8 mouse cellular contexts compared by ENCODE assay signal in the genomic region with DNA sequence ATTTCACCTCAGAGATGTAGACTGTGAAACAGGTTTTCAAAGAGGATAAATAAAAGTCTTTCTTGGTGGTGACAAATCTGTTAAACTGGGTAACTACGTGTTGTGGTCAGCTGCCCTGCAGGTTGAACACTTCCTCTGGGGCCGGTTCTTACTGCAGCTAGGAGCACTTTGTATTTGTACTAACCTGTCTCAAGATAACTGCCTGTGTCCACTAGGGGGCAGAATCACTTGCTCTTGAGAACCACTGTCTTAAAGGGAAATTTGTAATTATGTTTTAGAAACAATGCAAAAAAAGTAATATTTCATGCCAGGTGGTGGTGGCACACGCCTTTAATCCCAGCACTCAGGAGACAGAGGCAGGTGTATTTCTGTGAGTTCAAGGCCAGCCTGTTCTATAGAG. TPM values are rescaled to one million over a fixed set of nuclear protein-coding genes. Genes with fewer than 3 reads are reported as not detected.
DNase-seq lines count a peak whose midpoint lies in the region; ATAC-seq and TF ChIP-seq lines count a peak whose summit lies in the region.

No protein-coding gene starts in this region.

- H3K9ac ChIP-seq in forebrain, embryonic 12.5 days: no peak overlapping the region
- H3K9ac ChIP-seq in hindbrain, postnatal 0 days (replicated peaks; ENCODE audit: low read length): no peak overlapping the region
- H3K9ac ChIP-seq in lung, postnatal 0 days (replicated peaks; ENCODE audit: low read depth): no peak overlapping the region

- H3K27me3 ChIP-seq in forebrain, embryonic 10.5 days (ENCODE audit: poor library complexity, severe bottlenecking): no peaks in the 10 kb centered on the region
- no peaks in the 10 kb centered on the region for H3K27me3 ChIP-seq in forebrain, embryonic 12.5 days
- H3K27me3 ChIP-seq in hindbrain, postnatal 0 days (ENCODE audit: insufficient read depth, low read length): no peaks in the 10 kb centered on the region
- H3K27me3 ChIP-seq in lung, postnatal 0 days (replicated peaks; ENCODE audit: insufficient read depth, low read length): no peaks in the 10 kb centered on the region

- H3K27ac ChIP-seq in forebrain, embryonic 10.5 days: no peak overlapping the region
- H3K27ac ChIP-seq in forebrain, embryonic 12.5 days: no peak overlapping the region
- H3K27ac ChIP-seq in hindbrain, postnatal 0 days: no peak overlapping the region
- H3K27ac ChIP-seq in lung, postnatal 0 days (ENCODE audit: low read length): no peak overlapping the region

- H3K4me2 ChIP-seq in forebrain, embryonic 12.5 days: no peak overlapping the region
- H3K4me2 ChIP-seq in hindbrain, postnatal 0 days (ENCODE audit: low read depth, low read length): no peak overlapping the region
- H3K4me2 ChIP-seq in lung, postnatal 0 days (replicated peaks; ENCODE audit: low read depth, low read length): no peak overlapping the region

- 66% methylated on average over 3 of the region's 3 CpGs for WGBS in forebrain, embryonic 10.5 days
- 53% methylated on average over 3 of the region's 3 CpGs for WGBS in forebrain, embryonic 12.5 days
- WGBS in hindbrain, postnatal 0 days: 51% methylated on average over 3 of the region's 3 CpGs
- WGBS in lung, postnatal 0 days: 30% methylated on average over 3 of the region's 3 CpGs

- no peak for ATAC-seq in forebrain, embryonic 12.5 days (ENCODE audit: low FRiP score)
- no peak for ATAC-seq in hindbrain, postnatal 0 days
- no peak; the same call in 1 of the 2 replicates for ATAC-seq in lung, postnatal 0 days

- H3K9me3 ChIP-seq in forebrain, embryonic 10.5 days: no peaks in the 10 kb centered on the region
- H3K9me3 ChIP-seq in forebrain, embryonic 12.5 days: no peaks in the 10 kb centered on the region
- H3K9me3 ChIP-seq in hindbrain, postnatal 0 days (ENCODE audit: low read length): no peaks in the 10 kb centered on the region
- H3K9me3 ChIP-seq in lung, postnatal 0 days (ENCODE audit: low read length): no peaks in the 10 kb centered on the region

- no peak overlapping the region for H3K4me3 ChIP-seq in forebrain, embryonic 10.5 days
- no peak overlapping the region for H3K4me3 ChIP-seq in forebrain, embryonic 12.5 days (replicated peaks)
- no peak overlapping the region for H3K4me3 ChIP-seq in hindbrain, postnatal 0 days (ENCODE audit: low read length)
- H3K4me3 ChIP-seq in lung, postnatal 0 days (ENCODE audit: low read depth, low read length): no peak overlapping the region

- DNase-seq in forebrain, embryonic 10.5 days (ENCODE audit: extremely low spot score, low spot score): peak; percentile 28
- peak; percentile 53 for DNase-seq in testis, postnatal 10 days (ENCODE audit: low spot score)
- DNase-seq in testis, postnatal 14 days (ENCODE audit: low spot score): no peak
- DNase-seq in cerebellum, postnatal 10 days: peak; percentile 61 to 77
- DNase-seq in hindbrain, postnatal 0 days (ENCODE audit: low spot score): peak; percentile 79
- DNase-seq in lung, postnatal 0 days (ENCODE audit: low spot score): peak; percentile 84
- DNase-seq in spleen, postnatal 4 days (ENCODE audit: low spot score in 2 of 2): peak; percentile 65 to 78

- no peak for TF ChIP-seq EP300 in lung, postnatal 0 days (IDR thresholded peaks at IDR 0.05)

- peak; percentile 74 for TF ChIP-seq CTCF in hindbrain, postnatal 0 days (IDR thresholded peaks at IDR 0.05; ENCODE audit: low read depth)
- TF ChIP-seq CTCF in lung, postnatal 0 days (IDR thresholded peaks at IDR 0.05): peak; percentile 83

- no peaks in the 10 kb centered on the region for H3K4me1 ChIP-seq in forebrain, embryonic 10.5 days
- H3K4me1 ChIP-seq in forebrain, embryonic 12.5 days: no peaks in the 10 kb centered on the region
- H3K4me1 ChIP-seq in hindbrain, postnatal 0 days (ENCODE audit: insufficient read depth, low read length): no peaks in the 10 kb centered on the region
- H3K4me1 ChIP-seq in lung, postnatal 0 days (ENCODE audit: insufficient read depth, low read depth, low read length): no peaks in the 10 kb centered on the region

- peaks cover 95% of the 10 kb centered on the region for H3K36me3 ChIP-seq in forebrain, embryonic 10.5 days (replicated peaks)
- H3K36me3 ChIP-seq in forebrain, embryonic 12.5 days (replicated peaks): peaks cover 65% of the 10 kb centered on the region
- H3K36me3 ChIP-seq in hindbrain, postnatal 0 days (ENCODE audit: insufficient read depth, low read length): no peaks in the 10 kb centered on the region
- no peaks in the 10 kb centered on the region for H3K36me3 ChIP-seq in lung, postnatal 0 days (ENCODE audit: insufficient read depth, low read length)

RNA-seq across cellular contexts. Expression of a gene that starts 15.0 kb away (rescaled TPM):
- polyA plus RNA-seq in forebrain, embryonic 10.5 days (2016; fragmentation: Nextera tagmentation; extraction: Ambion mirVana): 4.2 and 6.3 TPM in 2 replicates
- 4.8 and 5.4 TPM in 2 replicates for polyA plus RNA-seq in forebrain, embryonic 12.5 days (2016; fragmentation: Nextera tagmentation; extraction: Ambion mirVana)
- total RNA-seq in hindbrain, postnatal 0 days (2014; rRNA removed): 0.16 and 2.7 TPM in 2 replicates
- 4.2 and 4.7 TPM in 2 replicates for polyA plus RNA-seq in hindbrain, postnatal 0 days (2015; fragmentation: Nextera tagmentation; extraction: Ambion mirVana)
- 23.4 and 30.6 TPM in 2 replicates for polyA plus RNA-seq in lung, postnatal 0 days (2015; fragmentation: Nextera tagmentation; extraction: Ambion mirVana)

RNA-seq across cellular contexts. Expression of a gene that starts 43.4 kb away (rescaled TPM):
- polyA plus RNA-seq in forebrain, embryonic 10.5 days (2016; fragmentation: Nextera tagmentation; extraction: Ambion mirVana): 97.8 and 98.3 TPM in 2 replicates
- 99.0 and 107 TPM in 2 replicates for polyA plus RNA-seq in forebrain, embryonic 12.5 days (2016; fragmentation: Nextera tagmentation; extraction: Ambion mirVana)
- total RNA-seq in hindbrain, postnatal 0 days (2014; rRNA removed): 12.1 and 14.2 TPM in 2 replicates
- 10.1 and 10.9 TPM in 2 replicates for polyA plus RNA-seq in hindbrain, postnatal 0 days (2015; fragmentation: Nextera tagmentation; extraction: Ambion mirVana)
- polyA plus RNA-seq in lung, postnatal 0 days (2015; fragmentation: Nextera tagmentation; extraction: Ambion mirVana): 2.1 and 3.2 TPM in 2 replicates
